Mouse (Mus musculus) CH12F3 (cell line): ENCODE data around the gene Omt2b.
"Not testable (repeated sequence)": the region's sequence is repeated elsewhere in the genome, so short reads cannot be mapped to it uniquely, and the experiment has no call there.

ENCODE experiments used
- in situ Hi-C: fragments of 300-500 bp; cut with MboI; formaldehyde crosslinking; loops from 2 replicates; pipeline ENCODE4 v1.14.3; 2020; ENCODE audit warnings: low sequenced_read_pairs

Gene Omt2b

DNA sequence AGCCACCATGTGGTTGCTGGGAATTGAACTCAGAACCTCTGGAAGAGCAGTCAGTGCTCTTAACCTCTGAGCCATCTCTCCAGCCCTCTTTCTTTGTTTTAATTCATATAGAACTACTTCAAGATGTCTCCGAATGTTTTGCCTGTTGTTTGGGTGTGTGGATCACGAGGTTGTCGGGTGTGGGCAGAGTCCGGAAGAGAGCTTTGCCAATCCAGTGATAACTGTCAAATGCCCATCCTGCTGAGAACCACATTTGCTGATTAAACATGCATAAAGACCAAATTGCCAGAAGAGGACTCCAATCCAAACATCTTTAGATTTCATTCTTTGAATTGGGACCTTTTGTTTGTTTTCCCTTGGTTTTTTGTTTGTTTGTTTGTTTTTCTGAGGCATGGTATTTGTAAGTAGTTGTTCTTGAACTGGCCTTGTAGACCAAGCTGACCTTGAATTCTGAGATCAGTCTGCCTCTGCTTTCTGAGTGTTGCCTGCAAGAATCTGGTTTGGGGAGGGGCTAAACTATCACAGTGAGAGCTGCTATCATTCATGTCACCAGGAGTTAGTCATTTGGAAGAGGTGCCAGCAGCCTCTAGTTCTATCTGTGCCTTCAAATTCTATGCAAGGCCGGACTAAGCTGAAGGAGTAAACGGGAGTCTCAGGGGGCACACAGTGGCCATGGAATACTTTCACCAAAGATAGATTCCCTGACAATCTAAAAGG lies 24.3 kb downstream of the Omt2b start:
- in situ Hi-C loops = no loop called here

DNA sequence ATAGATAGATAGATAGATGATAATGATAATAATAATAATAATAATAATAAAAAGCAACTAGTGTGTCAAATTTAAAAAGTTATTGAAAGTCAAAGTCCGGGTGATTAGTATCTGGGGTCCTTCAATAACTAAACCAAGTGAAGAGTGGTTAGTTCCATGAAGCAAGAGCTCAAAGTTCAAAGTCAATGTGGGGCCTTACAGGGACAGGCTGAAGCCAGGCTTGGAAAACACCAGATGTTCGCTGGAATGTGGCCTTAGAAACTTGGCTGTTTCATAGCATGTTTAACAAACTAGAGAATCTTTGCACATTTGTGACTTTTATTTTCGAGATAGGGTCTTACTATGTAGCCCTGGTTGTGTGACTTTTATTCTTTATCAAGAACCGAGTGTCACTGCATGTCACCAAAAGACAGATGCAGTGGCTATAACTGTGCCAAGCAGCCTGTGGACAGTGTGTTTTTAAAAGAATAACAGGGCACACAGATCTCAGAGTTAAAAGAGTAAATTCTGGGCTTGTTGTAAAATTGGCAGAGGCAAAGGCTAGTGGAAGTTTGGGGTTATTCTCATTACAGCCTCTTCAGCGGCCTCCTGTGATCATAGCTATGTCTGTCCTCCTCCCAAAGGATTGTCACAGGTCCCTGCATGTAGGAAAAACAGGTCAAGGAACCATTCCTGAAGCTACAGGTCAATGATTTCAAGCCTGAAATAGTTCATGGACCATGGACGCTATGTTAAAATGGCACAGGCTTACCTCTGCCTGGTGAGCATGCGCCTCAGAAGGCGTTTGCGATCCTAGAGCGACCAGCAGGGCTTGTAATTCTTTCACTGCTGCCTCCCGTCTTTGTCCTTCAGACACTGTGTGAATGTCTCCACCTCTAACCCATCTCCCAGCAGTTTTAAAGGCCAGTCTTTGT lies 27.5 kb downstream of the Omt2b start:
- in situ Hi-C loops = no loop called here

DNA sequence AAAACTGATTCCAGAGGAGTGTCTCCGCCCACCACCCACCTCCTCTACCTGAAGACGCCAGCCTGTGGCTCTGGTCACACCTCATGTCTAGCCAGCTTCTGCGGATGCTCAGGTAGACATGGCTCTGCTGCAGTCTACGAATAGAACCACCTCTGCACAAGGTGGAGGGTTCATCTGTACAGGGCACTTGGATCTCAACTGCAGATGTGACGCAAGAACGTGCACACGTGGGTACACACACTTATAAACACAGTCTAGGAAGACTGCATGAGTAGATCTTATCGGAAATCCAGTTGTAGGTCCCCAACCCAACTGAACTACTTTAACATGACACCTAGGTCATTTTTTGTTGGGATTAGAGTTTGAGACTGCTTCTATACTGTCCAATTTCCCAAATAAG lies 28.2 kb downstream of the Omt2b start, which contains the start of gene Gsta2:
Gene Gsta2, minus strand, starts transcription at position 178 of the 400 bp plus-strand sequence.
- in situ Hi-C loops = no loop called here

DNA sequence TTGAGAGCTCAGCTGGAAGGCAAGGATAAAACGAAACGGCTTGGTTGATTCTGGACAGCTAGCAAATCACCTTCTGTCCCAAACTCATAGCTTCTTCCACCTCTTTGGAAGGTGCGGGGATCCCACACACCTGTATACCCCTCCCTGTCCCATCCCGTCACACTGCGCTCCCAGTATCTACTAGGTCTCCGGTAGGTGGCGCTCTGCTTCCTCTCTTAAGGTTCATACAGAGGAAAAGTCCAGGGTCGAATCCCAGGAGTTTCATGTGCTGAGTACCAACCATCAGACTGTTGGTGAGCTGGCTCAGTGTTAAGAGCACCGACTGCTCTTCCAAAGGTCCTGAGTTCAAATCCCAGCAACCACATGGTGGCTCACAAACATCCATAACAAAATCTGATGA lies 30.7 kb downstream of the Omt2b start:
- in situ Hi-C loops = no loop called here

DNA sequence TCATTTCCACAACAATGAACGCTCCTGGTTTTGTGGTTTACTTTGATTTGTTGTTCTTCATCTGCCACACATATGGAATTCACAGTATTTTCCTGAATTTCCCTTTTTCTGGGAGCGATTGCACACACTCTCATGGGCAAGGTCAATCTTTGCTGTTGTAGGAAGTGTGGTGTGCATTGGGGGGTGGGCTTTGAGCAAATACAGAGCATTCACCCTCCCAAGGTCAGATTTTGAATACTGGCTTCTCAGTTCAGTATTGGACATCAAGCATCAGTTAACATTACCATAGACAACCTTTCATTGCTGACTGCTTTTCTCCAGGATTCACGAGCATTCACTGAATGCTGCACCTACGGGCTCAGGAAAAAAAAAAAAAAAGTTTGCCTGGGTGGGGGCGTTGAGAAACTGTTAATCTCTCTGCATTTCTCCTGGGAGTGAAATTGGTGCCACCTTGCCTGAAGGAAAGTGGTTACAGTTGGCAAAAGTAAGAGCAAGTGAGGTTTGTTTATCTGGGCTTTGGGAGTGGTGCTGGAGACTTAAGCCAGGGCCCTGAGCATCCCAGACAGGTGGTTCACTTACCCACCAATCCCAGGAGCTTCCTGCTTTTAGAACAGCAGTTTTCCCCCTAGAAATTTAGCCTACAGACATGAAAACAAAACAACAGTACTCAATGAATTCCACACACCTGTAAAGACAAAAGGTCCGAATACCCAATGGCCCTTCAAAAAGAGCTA lies 32.5 kb downstream of the Omt2b start:
- in situ Hi-C loops = no loop called here

DNA sequence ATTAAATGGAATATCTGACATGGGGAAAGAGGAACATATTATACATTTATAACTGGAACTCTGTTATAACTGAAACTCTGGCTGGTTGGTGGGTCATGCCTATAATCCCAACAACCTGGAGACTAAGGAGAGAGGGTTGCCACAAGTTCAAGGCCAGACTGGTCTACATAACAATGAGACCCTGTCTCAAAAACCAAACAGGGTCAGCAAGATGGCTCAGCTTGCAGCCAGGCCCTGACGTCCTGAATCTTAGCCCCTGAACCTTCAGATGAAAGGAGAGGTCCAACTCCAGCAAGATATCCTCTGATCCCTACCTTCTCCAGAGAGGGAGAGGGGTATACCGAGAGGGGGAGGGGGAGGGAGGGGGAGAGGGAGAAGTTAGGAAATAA lies 33.1 kb downstream of the Omt2b start:
- in situ Hi-C loops = no loop called here

DNA sequence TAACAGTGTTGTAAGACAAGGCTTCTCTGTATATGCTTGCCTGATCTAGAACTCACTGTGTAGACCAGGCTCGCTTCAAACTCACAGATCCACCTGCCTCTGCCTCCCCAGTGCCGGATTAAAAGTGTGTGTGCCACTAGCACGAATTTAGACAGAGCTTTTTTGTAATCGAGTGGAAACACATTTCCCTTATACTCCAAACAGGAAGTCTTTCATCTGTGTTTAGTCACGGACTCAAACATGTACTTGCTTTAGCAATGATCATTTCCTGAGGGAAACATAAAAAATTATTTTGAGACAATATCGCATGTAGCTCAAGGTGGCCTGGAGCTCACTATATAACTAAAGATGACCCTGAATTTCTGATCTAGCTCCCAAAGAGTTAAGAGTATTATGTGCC lies 36.0 kb downstream of the Omt2b start:
- in situ Hi-C loops = no loop called here

DNA sequence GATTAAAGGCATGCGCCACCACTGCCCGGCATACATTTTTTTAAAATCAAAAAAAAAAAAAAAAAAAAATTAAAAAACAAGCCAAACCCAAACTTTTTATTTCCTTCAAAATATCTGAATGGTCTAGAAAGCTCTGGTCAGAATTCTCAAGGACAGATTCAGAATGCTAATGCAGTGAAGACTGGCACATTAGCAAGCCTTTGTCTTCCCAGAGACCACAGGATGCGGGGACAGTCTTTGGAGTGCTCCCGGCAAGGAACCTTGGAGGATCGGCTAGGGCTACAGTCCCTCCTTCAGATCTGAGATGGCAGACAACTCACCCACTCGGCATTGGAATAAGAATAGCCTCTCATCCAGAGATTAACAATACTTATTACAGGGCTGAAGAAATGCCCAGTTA lies 37.3 kb downstream of the Omt2b start:
- in situ Hi-C loops = no loop called here

DNA sequence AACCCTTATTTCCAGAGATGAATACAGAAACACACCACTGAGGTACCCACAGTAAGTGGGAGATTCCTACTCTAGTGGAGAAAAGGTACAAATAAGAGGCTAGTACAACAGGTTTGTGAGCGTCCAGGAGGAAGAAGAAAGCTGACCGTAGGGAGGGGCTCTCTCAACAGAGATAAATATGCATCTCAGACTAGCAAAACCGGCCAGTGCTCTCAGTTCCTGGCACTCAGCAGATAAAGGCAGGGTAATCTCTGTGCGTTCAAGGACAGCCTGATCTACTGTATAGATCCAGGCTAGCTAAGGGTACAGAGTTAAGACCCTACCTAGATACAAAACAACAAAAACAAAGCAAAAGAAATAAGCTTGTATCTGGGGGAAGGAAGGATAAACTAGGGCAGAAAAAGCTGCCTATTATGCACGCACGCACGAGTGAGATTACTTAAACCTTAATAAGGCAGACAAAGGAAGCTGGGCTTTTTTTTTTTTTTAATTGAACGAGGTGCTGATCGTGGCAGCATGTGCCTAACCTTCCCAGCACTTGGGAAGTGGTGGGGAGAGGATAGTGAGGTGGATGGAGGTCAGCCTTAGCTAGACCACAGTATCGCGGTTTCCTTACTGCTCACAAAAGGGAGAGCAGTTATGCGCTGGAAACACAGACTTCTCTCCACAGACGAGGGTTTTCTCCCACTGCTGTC lies 38.6 kb downstream of the Omt2b start:
- in situ Hi-C loops = no loop called here

DNA sequence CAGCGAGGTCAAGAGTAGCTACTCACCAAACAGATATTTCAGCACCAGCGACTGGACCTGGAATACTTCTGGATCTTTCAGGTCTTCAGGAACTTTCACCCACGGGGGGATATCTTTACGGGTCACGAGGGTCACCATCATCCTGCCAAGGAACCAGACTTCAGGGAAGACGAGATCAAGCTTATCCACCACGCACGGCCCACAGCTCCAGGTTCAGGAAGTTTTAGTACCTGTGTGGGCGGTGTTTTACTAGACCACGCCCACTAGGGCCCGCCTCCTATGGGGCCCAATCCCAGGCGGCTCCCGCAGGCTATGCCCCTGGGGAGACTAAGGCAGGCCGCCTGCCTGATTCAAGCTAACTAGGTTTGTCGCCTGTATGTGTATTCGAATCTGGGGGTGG lies 40.6 kb downstream of the Omt2b start, which contains the start of gene Dppa5a:
Gene Dppa5a, minus strand, starts transcription at position 219 of the 400 bp plus-strand sequence.
- in situ Hi-C loops = not testable (repeated sequence)

DNA sequence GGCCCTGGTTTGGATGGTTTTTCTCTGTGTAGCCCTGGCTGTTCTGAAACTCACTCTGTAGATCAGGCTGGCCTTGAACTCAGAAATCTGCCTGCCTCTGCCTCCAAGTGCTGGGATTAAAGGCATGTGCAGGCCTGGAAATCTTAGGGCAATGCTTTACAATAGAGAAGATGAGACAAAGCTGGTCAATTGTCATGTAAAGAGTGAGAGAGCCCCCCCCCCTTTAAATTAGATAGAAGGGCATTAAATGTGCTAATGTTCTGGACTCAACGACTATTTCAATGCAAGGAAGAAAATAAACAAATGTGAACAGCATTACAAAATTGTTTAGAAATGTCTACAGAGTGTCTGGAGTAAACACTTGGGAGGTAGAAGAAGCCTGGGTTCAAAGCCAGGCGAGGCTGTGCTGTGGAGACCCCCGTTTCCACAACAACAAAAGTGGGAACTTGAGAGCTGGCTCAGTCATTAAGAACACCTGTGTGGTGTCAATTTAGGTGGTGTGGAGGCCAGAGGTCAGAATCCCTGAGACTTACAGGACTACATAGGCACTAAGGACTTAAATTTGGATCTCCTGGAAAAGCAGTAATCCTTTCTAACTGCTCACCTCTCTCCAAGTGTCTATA lies 41.4 kb downstream of the Omt2b start:
- in situ Hi-C loops = no loop called here

DNA sequence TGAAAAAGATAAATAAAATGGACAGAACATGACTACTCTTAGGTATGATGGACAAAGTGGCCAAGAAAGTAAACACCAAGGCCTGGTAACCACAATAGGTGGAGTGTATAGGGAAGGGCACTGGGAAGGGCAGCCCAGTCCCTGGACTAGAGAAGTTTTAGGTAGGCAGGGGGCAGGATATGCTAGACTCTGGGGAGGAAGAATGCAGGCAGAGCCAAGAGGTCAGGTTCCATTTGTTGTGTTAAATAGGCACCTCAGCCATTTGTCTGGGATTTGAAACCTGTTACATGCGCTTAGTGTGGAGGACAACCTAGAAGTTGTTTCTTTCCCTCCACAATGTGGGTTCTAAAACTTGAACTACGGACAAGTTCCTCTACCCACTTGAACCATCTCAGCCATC lies 42.0 kb downstream of the Omt2b start:
- in situ Hi-C loops = no loop called here

DNA sequence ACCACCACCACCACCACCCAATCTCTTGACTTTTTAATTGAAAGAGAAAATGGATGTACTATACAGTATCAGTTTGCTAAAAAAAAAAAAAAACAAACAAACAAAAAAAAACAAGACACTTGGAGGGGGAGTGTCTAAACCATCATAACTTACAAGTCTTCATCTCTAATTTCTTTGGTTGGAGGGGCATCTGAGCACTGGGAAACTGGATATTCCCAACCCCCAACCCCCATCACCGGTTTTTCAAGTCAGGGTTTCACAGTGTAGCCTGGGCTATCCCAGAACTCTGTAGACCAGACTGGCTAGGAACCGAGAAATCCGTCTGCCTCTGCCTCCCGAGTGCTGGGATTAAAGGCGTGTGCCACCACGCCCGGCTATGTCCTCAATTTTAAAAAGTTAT lies 42.4 kb downstream of the Omt2b start:
- in situ Hi-C loops = no loop called here

DNA sequence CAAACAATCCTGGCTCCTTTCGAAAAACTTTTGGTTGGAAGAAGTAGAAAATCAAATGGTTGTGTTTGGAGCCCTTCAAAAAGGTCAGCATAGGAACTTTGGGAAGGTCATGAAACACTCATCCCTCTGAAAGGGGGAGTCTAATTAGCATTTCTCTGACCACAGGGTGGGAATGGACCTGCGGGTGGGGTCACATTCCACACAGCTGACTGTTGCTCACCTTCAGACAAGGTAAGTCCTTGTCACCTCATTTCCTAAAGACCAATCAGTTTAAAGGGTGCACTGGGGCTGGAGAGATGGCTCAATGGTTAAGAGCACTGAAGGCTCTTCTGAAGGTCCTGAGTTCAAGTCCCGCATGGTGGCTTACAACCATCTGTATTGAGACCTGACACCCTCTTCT lies 44.1 kb downstream of the Omt2b start:
- in situ Hi-C loops = no loop called here

DNA sequence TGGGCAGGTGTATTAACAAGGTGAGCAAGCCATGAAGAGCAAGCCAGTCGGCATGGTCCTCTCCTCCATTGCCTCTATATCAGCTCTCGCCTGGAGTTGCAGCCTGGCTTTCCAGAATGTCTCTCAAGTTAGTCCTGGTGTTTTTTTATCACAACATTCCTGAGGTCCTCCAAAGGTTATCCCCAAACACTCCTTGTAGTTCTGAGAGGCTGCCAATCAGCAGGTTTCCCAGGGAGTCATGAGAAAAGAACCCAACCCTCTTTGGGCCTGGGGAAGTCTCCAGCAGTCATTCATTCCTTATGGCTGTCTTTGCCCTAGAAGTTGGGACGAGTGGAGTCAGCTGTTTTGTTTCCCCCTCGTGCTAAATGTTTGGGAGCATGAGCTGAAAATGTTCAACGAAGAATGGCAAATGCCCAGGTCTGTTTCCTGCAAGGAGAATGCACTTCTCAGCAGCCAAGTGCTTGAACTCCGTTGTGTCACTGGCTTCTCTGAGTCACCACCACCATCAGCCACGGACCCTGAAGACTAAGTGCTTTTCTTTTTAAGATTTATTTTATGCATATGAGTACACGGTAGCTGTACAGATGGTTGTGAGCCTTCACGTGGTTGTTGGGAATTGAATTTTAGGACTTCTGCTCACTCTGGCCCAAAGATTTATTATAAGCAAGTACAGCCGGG lies 45.6 kb downstream of the Omt2b start:
- in situ Hi-C loops = no loop called here

DNA sequence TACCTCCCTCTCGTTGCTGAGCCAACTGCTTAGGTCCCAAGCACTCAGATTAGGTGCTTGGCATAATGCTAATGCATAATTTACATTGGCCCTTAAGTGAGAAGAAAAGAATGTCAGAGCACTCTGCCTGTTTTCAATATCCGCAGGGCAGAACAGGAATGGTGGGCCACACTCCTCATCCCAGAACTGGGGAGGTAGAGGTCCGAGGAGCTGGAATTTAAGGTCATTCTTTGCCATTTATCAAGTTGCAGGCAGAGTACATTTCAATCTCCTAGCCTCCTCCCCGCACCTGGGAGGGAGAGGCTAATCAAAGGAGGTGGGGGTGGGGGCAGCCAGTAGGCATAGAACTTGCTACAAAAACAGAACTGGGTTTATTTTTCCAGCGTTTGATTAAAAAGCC lies 47.0 kb downstream of the Omt2b start:
- in situ Hi-C loops = no loop called here

DNA sequence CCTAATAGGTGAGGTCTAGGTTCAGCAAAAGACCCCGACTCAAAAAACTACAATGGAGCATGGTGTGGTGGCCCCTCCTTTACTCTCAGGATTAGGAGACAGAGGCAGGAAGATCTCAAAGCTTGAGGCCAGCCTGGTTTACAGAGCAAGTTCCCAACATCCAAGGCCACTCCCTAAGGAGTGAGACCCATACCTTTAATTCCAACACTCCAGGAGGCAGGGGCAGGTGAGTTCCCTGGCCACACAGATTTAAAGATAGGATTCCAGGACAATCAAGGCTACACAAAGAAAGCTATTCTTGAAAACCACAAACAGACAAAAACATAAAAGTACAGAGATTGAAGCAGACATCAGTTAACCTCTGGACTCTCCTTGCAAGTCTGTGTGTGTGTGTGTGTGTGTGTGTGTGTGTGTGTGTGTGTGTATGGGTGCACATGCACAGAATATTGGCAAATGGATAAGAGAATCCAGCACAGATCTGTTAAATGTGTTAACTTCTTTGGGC lies 47.5 kb downstream of the Omt2b start:
- in situ Hi-C loops = no loop called here

DNA sequence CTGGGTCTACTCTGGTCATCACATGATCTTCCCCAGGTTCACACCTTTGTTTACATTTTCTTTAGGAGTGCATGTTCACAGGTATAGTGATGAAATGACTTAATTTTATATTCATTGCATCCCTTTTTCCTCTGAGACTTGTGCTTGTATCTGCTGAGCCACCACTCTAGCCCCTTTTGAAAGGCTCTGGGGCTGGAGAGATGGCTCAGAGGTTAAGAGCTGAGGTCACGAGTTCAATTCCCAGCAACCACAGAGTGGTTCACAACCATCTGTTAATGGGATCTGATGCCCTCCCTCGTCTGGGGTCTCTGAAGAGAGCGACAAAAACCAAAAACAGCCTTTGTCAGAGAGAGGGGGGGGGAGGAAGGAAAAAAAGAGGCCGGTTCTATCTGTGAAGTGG lies 48.1 kb downstream of the Omt2b start:
- in situ Hi-C loops = no loop called here

DNA sequence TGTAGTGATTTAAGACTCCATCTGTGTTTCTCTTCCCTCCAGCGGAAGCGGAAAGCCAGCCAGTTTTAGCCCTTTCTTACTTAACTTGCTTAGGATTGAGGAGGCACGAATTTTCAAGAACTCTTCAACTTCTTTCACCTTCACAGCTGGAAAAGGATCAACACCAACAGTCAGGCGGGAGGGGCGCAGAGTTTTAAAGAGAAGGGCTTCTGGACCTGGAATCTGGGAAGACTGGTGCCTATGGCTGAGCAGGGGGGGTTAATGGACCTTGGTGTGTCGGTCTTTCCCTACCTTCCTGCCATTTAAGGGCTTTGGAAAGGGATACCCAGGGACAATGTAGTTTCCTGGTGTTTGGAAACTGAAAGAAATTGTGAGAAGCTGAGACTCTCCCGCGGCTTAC lies 50.2 kb downstream of the Omt2b start:
- in situ Hi-C loops = no loop called here
